Mouse (Mus musculus) neural tube, embryonic 13.5 days (tissue): ENCODE data around the gene Omp. TPM values are rescaled to one million over a fixed set of nuclear protein-coding genes. Genes with fewer than 3 reads are reported as not detected.

Experiments
- polyA plus RNA-seq: library from polyadenylated mRNA; unstranded; fragments of >200 nt; fragmentation: Nextera tagmentation; extraction: Ambion mirVana; gene quantifications from 2 replicates; pipeline ENCODE4 v1.2.1, GENCODE M21; 2015

Gene Omp
- polyA plus RNA-seq, 1 experiment from 2014 or later: 0.60 TPM

Other genes starting within 250 kb of the Omp start
- gene Gdpd4, start 225.5 kb downstream of the Omp start, polyA plus RNA-seq: 0.10 and 0.15 TPM in 2 replicates
- 13.4 and 14.6 TPM in 2 replicates for gene Myo7a, start 26.0 kb downstream of the Omp start, polyA plus RNA-seq
- 18.4 and 20.8 TPM in 2 replicates for gene Capn5, start 32.8 kb upstream of the Omp start, polyA plus RNA-seq
- gene B3gnt6, start 54.0 kb upstream of the Omp start, polyA plus RNA-seq: 0.24 and 0.36 TPM in 2 replicates
- 20.5 and 20.7 TPM in 2 replicates for gene Acer3, start 175.7 kb upstream of the Omp start, polyA plus RNA-seq
- gene Tsku, start 215.8 kb upstream of the Omp start, polyA plus RNA-seq: 6.9 and 8.1 TPM in 2 replicates